Mouse (Mus musculus): ENCODE data around the gene Gnaq. TPM values are rescaled to one million over a fixed set of nuclear protein-coding genes. Genes with fewer than 3 reads are reported as not detected.
"Not testable (repeated sequence)": the region's sequence is repeated elsewhere in the genome, so short reads cannot be mapped to it uniquely, and the experiment has no call there.

Gnaq gene
- 18.1 and 18.6 TPM in 2 replicates for polyA plus RNA-seq (2015; fragmentation: Nextera tagmentation; extraction: Ambion mirVana)

DNA sequence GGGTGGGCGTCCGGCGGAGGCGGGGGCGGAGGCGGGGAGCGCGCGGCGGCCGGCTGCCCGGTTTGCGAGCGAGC, at the start of gene Gnaq:
Gene Gnaq (plus strand): TSS at position 41 of the 74 bp plus-strand sequence.
- H3K4me2 ChIP-seq (replicated peaks; ENCODE audit: low read depth): peak within 1 kb of the TSS; percentile 75
- peak within 1 kb of the TSS; percentile 97 for H3K4me3 ChIP-seq (ENCODE audit: low read depth, low read length)
- H3K9me3 ChIP-seq (ENCODE audit: control insufficient read depth, low read length): no peaks in the 10 kb centered on the region
- 0% methylated on average over 2 of the region's 14 CpGs for WGBS
- peak within 1 kb of the TSS; percentile 98 for H3K9ac ChIP-seq (ENCODE audit: low read length)
- H3K4me1 ChIP-seq (replicated peaks; ENCODE audit: control insufficient read depth, insufficient read depth): peaks cover 12% of the 10 kb centered on the region
- ATAC-seq (ENCODE audit: low FRiP score, low TSS enrichment): no peak
- H3K36me3 ChIP-seq (ENCODE audit: control insufficient read depth, insufficient read depth, low read length): no peaks in the 10 kb centered on the region
- peak within 1 kb of the TSS; percentile 98 for H3K27ac ChIP-seq (replicated peaks)
- DNase-seq (ENCODE audit: low spot score): no peak
- TF ChIP-seq EP300 (optimal IDR thresholded peaks at IDR 0.05) (no peak), CTCF (IDR thresholded peaks at IDR 0.05; ENCODE audit: low read depth) (no peak)
- H3K27me3 ChIP-seq (ENCODE audit: control insufficient read depth, insufficient read depth, low read length): no peaks in the 10 kb centered on the region

DNA sequence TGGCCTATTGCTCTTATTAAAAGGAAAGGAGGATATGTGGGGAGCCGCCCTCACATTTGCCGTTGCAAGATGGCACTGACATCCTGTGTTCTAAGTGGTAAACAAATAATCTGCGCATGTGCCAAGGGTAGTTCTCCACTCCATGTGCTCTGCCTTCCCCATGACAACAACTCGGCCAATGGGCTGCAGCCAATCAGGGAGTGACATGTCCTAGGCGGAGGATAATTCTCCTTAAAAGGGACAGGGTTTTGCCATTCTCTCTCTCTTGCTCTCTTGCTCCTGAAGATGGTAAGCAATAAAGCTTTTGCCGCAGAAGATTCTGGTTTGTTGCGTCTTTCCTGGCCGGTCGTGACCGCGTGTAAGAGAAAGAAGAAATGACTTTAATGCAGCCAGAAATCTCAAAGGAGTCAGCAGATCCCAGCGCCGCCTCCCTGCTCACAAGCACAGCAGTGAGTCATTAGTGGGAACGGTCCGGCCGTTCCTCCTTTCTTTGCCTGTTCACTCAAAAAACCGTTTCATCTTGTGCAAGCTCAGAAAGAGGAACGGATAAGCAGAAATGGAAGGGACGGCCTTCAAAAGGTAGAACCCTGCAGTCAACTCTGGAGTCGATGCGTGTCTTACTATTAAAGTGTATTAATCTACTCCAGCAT, 48.5 kb upstream of the Gnaq start:
- H3K27ac ChIP-seq (replicated peaks); H3K9me3 ChIP-seq (ENCODE audit: control insufficient read depth, low read length); DNase-seq (ENCODE audit: low spot score); H3K27me3 ChIP-seq (ENCODE audit: control insufficient read depth, insufficient read depth, low read length); H3K36me3 ChIP-seq (ENCODE audit: control insufficient read depth, insufficient read depth, low read length); H3K9ac ChIP-seq (ENCODE audit: low read length); H3K4me1 ChIP-seq (replicated peaks; ENCODE audit: control insufficient read depth, insufficient read depth); ATAC-seq (ENCODE audit: low FRiP score, low TSS enrichment); H3K4me3 ChIP-seq (ENCODE audit: low read depth, low read length); H3K4me2 ChIP-seq (replicated peaks; ENCODE audit: low read depth): not testable (repeated sequence)
- 93% methylated on average over 20 of the region's 21 CpGs for WGBS

GRCm38 (mm10) chr19:16085248-16085647, 47.4 kb upstream of the Gnaq start:
- DNase-seq (ENCODE audit: low spot score) (no peak), ATAC-seq (ENCODE audit: low FRiP score, low TSS enrichment) (no peak)
- WGBS: 79% methylated on average over 4 of the region's 4 CpGs
- no peak overlapping the region for H3K27ac ChIP-seq (replicated peaks)
- H3K9ac ChIP-seq (ENCODE audit: low read length): no peak overlapping the region
- TF ChIP-seq CTCF (IDR thresholded peaks at IDR 0.05; ENCODE audit: low read depth) (no peak), EP300 (optimal IDR thresholded peaks at IDR 0.05) (no peak)
- H3K4me3 ChIP-seq (ENCODE audit: low read depth, low read length): no peak overlapping the region
- no peaks in the 10 kb centered on the region for H3K9me3 ChIP-seq (ENCODE audit: control insufficient read depth, low read length)
- H3K36me3 ChIP-seq (ENCODE audit: control insufficient read depth, insufficient read depth, low read length): no peaks in the 10 kb centered on the region
- no peaks in the 10 kb centered on the region for H3K4me1 ChIP-seq (replicated peaks; ENCODE audit: control insufficient read depth, insufficient read depth)
- H3K27me3 ChIP-seq (ENCODE audit: control insufficient read depth, insufficient read depth, low read length): no peaks in the 10 kb centered on the region
- no peak overlapping the region for H3K4me2 ChIP-seq (replicated peaks; ENCODE audit: low read depth)

GRCm38 (mm10) chr19:16086154-16086553, 46.5 kb upstream of the Gnaq start:
- no peak for ATAC-seq (ENCODE audit: low FRiP score, low TSS enrichment)

DNA sequence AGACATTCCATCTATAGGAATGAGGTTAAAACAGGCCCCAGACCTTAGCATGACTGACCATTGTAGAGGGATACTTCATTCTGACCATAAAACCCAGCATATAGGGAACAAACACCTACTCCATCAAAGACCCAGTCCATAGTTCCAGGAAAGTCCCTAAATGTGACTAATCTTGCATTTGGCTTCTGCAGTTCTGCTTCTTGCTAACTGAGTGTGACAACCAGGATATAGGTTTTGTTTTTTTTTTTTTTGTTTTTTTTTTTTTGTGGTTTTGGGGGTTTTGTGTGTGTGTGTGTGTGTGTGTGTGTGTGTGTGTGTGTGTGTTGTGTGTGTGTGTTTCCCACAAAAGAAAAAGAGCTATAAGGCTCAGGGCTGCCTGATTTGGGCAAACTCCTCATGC, 46.0 kb upstream of the Gnaq start:
- H3K27ac ChIP-seq (replicated peaks): no peak overlapping the region
- H3K9ac ChIP-seq (ENCODE audit: low read length): no peak overlapping the region
- H3K27me3 ChIP-seq (ENCODE audit: control insufficient read depth, insufficient read depth, low read length): no peaks in the 10 kb centered on the region
- no peaks in the 10 kb centered on the region for H3K36me3 ChIP-seq (ENCODE audit: control insufficient read depth, insufficient read depth, low read length)
- no peak overlapping the region for H3K4me2 ChIP-seq (replicated peaks; ENCODE audit: low read depth)
- DNase-seq (ENCODE audit: low spot score) (no peak), ATAC-seq (ENCODE audit: low FRiP score, low TSS enrichment) (no peak)
- no peaks in the 10 kb centered on the region for H3K9me3 ChIP-seq (ENCODE audit: control insufficient read depth, low read length)
- no peak for TF ChIP-seq CTCF (IDR thresholded peaks at IDR 0.05; ENCODE audit: low read depth)
- no peak for TF ChIP-seq EP300 (optimal IDR thresholded peaks at IDR 0.05)
- no peak overlapping the region for H3K4me3 ChIP-seq (ENCODE audit: low read depth, low read length)
- H3K4me1 ChIP-seq (replicated peaks; ENCODE audit: control insufficient read depth, insufficient read depth): no peaks in the 10 kb centered on the region

More at GRCm38 (mm10) chr19:16086154-16086553, 46.5 kb upstream of the Gnaq start:
- no peak overlapping the region for H3K27ac ChIP-seq (replicated peaks)
- no peak for DNase-seq (ENCODE audit: low spot score)
- no peaks in the 10 kb centered on the region for H3K4me1 ChIP-seq (replicated peaks; ENCODE audit: control insufficient read depth, insufficient read depth)
- TF ChIP-seq CTCF (IDR thresholded peaks at IDR 0.05; ENCODE audit: low read depth) (no peak), EP300 (optimal IDR thresholded peaks at IDR 0.05) (no peak)
- no peaks in the 10 kb centered on the region for H3K27me3 ChIP-seq (ENCODE audit: control insufficient read depth, insufficient read depth, low read length)
- H3K9ac ChIP-seq (ENCODE audit: low read length): no peak overlapping the region
- H3K4me3 ChIP-seq (ENCODE audit: low read depth, low read length): no peak overlapping the region
- no peak overlapping the region for H3K4me2 ChIP-seq (replicated peaks; ENCODE audit: low read depth)
- H3K36me3 ChIP-seq (ENCODE audit: control insufficient read depth, insufficient read depth, low read length): no peaks in the 10 kb centered on the region
- H3K9me3 ChIP-seq (ENCODE audit: control insufficient read depth, low read length): no peaks in the 10 kb centered on the region

GRCm38 (mm10) chr19:16087391-16087790, 45.2 kb upstream of the Gnaq start:
- no peaks in the 10 kb centered on the region for H3K27me3 ChIP-seq (ENCODE audit: control insufficient read depth, insufficient read depth, low read length)
- TF ChIP-seq EP300 (optimal IDR thresholded peaks at IDR 0.05) (no peak), CTCF (IDR thresholded peaks at IDR 0.05; ENCODE audit: low read depth) (no peak)
- no peaks in the 10 kb centered on the region for H3K4me1 ChIP-seq (replicated peaks; ENCODE audit: control insufficient read depth, insufficient read depth)
- no peak overlapping the region for H3K27ac ChIP-seq (replicated peaks)
- no peaks in the 10 kb centered on the region for H3K36me3 ChIP-seq (ENCODE audit: control insufficient read depth, insufficient read depth, low read length)
- H3K4me2 ChIP-seq (replicated peaks; ENCODE audit: low read depth): no peak overlapping the region
- no peaks in the 10 kb centered on the region for H3K9me3 ChIP-seq (ENCODE audit: control insufficient read depth, low read length)
- DNase-seq (ENCODE audit: low spot score) (no peak), ATAC-seq (ENCODE audit: low FRiP score, low TSS enrichment) (no peak)
- no peak overlapping the region for H3K4me3 ChIP-seq (ENCODE audit: low read depth, low read length)
- no peak overlapping the region for H3K9ac ChIP-seq (ENCODE audit: low read length)
